Mouse (Mus musculus) frontal cortex, adult (tissue): ENCODE data around the gene Dntt.
A peak's percentile ranks its signal among the peaks of the same experiment; 100 is the strongest.

ENCODE experiments used
- ATAC-seq: cut with Nextera tagmentation; 2 replicates; pipeline ENCODE4 v1.9.2; 2017; ENCODE audit warnings: mild to moderate bottlenecking, moderate library complexity, mixed read lengths; ENCODE audit not compliant: low TSS enrichment

Dntt gene

GRCm38 (mm10) chr19:41008674-41009395 is 20.2 kb upstream of the Dntt start:
- ATAC-seq, result no peak

- no peak for ATAC-seq
Observed at GRCm38 (mm10) chr19:41011676-41012075, 17.4 kb upstream of the Dntt start.

- ATAC-seq, result peak; percentile 38
Observed at GRCm38 (mm10) chr19:41013591-41013990, 15.5 kb upstream of the Dntt start.

GRCm38 (mm10) chr19:41014003-41014402 is 15.1 kb upstream of the Dntt start:
- no peak for ATAC-seq

GRCm38 (mm10) chr19:41015951-41016716 is 12.9 kb upstream of the Dntt start:
- peak; percentile 83 for ATAC-seq

GRCm38 (mm10) chr19:41019164-41019675 is 9.9 kb upstream of the Dntt start:
- no peak for ATAC-seq

GRCm38 (mm10) chr19:41020537-41020936 is 8.5 kb upstream of the Dntt start:
- ATAC-seq, result no peak

GRCm38 (mm10) chr19:41022244-41022643 is 6.8 kb upstream of the Dntt start:
- ATAC-seq, result 0 out of 2 replicates have a peak, but pooled peaks have one; percentile 62

GRCm38 (mm10) chr19:41026551-41026950 is 2.5 kb upstream of the Dntt start:
- no peak for ATAC-seq

GRCm38 (mm10) chr19:41027024-41027423 is 2.1 kb upstream of the Dntt start:
- no peak for ATAC-seq

- no peak for ATAC-seq
Observed at GRCm38 (mm10) chr19:41027601-41028000, 1.5 kb upstream of the Dntt start.

GRCm38 (mm10) chr19:41030161-41030560 is 1.1 kb downstream of the Dntt start:
- no peak for ATAC-seq

- ATAC-seq, result no peak
Observed at GRCm38 (mm10) chr19:41031009-41031408, 1.9 kb downstream of the Dntt start.

- ATAC-seq, result no peak
Observed at GRCm38 (mm10) chr19:41031869-41032268, 2.8 kb downstream of the Dntt start.

- ATAC-seq, result peak; percentile 95
Observed at GRCm38 (mm10) chr19:41035809-41036551, 6.9 kb downstream of the Dntt start.

- no peak for ATAC-seq
Observed at GRCm38 (mm10) chr19:41039110-41039509, 10.0 kb downstream of the Dntt start.

- ATAC-seq, result no peak
Observed at GRCm38 (mm10) chr19:41045091-41045770, 16.2 kb downstream of the Dntt start.

GRCm38 (mm10) chr19:41047437-41048186 is 18.5 kb downstream of the Dntt start:
- no peak for ATAC-seq

GRCm38 (mm10) chr19:41048187-41048559 is 19.1 kb downstream of the Dntt start:
- no peak for ATAC-seq

- no peak for ATAC-seq
Observed at GRCm38 (mm10) chr19:41051714-41052113, 22.6 kb downstream of the Dntt start.

- no peak for ATAC-seq
Observed at GRCm38 (mm10) chr19:41052247-41052646, 23.2 kb downstream of the Dntt start.
